Mouse (Mus musculus) right cerebral cortex, postnatal 10 days (tissue): ENCODE measurements around the gene C1ql3.

Source experiments
- DNase-seq, 2 experiments: peaks; one replicate each; pipeline ENCODE4 v3.0.0; 2021; ENCODE audit warnings: low spot score in 2 of 2

The C1ql3 gene

GRCm38 (mm10) chr2:13011472-13011871 lies at the start of gene C1ql3:
Gene C1ql3, minus strand, starts transcription at chr2:13011806.
- peak; percentile 90 to 94 for DNase-seq

- peak; percentile 26 to 47 for DNase-seq
Measured at GRCm38 (mm10) chr2:13060426-13061170, 49.0 kb upstream of the C1ql3 start.

GRCm38 (mm10) chr2:13048649-13049048 lies 37.0 kb upstream of the C1ql3 start:
- DNase-seq, result no peak

GRCm38 (mm10) chr2:13044555-13044954 lies 32.9 kb upstream of the C1ql3 start:
- no peak for DNase-seq

- DNase-seq, result no peak
Measured at GRCm38 (mm10) chr2:13039785-13040184, 28.2 kb upstream of the C1ql3 start.

- DNase-seq, result peak; percentile 24 to 30
Measured at GRCm38 (mm10) chr2:13038772-13039171, 27.2 kb upstream of the C1ql3 start.

- no peak for DNase-seq
Measured at GRCm38 (mm10) chr2:13018861-13019260, 7.3 kb upstream of the C1ql3 start.

GRCm38 (mm10) chr2:13018382-13018781 lies 6.8 kb upstream of the C1ql3 start:
- no peak for DNase-seq

GRCm38 (mm10) chr2:13011973-13012372 lies 367 bp upstream of the C1ql3 start:
- DNase-seq, result no peak

- peak; percentile 58 to 60 for DNase-seq
Measured at GRCm38 (mm10) chr2:13010460-13011341, 905 bp downstream of the C1ql3 start.

- peak; percentile 26 to 34 for DNase-seq
Measured at GRCm38 (mm10) chr2:13010030-13010459, 1.6 kb downstream of the C1ql3 start.

- peak; percentile 21 to 26 for DNase-seq
Measured at GRCm38 (mm10) chr2:13009261-13009972, 2.2 kb downstream of the C1ql3 start.

GRCm38 (mm10) chr2:13008433-13008832 lies 3.2 kb downstream of the C1ql3 start:
- no peak for DNase-seq

GRCm38 (mm10) chr2:13000026-13000425 lies 11.6 kb downstream of the C1ql3 start:
- DNase-seq, result no peak

- no peak for DNase-seq
Measured at GRCm38 (mm10) chr2:12984901-12985732, 26.5 kb downstream of the C1ql3 start.

GRCm38 (mm10) chr2:12978771-12979170 lies 32.8 kb downstream of the C1ql3 start:
- peak; percentile 25 for DNase-seq

GRCm38 (mm10) chr2:12977367-12977766 lies 34.2 kb downstream of the C1ql3 start:
- no peak for DNase-seq

- DNase-seq, result no peak
Measured at GRCm38 (mm10) chr2:12973752-12974151, 37.9 kb downstream of the C1ql3 start.

GRCm38 (mm10) chr2:12970049-12970724 lies 41.4 kb downstream of the C1ql3 start:
- peak in 1 of 2 experiments; percentile 19 for DNase-seq

GRCm38 (mm10) chr2:12956703-12957424 lies 54.7 kb downstream of the C1ql3 start:
- no peak for DNase-seq
